ENCODE assay signal across 15 mouse cellular contexts in genomic region chr16:58389143-58389755, GRCm38 (mm10). TPM values are rescaled to one million over a fixed set of nuclear protein-coding genes. Genes with fewer than 3 reads are reported as not detected.
A peak's percentile ranks its signal among the peaks of the same experiment; 100 is the strongest.
DNase-seq lines count a peak whose midpoint lies in the region; ATAC-seq lines count a peak whose summit lies in the region.
"Had no signal": no experiment of that assay in that cellular context is flagged by ENCODE, and none has a peak within 500 bp of the region (broad histone marks: within the 10 kb centered on the region; RNA-seq: fewer than 3 reads in every experiment).

No protein-coding gene starts in this region.

- DNase-seq in embryo, embryonic 11 days: peak; percentile 44
- DNase-seq in embryo, embryonic 9.5 days (ENCODE audit: extremely low spot score): no peak
- no peak for DNase-seq in midbrain, embryonic 10.5 days (ENCODE audit: low spot score)
- peak; percentile 25 for DNase-seq in hindbrain, embryonic 10.5 days (ENCODE audit: low spot score)
- DNase-seq in midbrain, embryonic 14.5 days: peak; percentile 33
- no peak for DNase-seq in kidney, postnatal 14 days
- DNase-seq: adrenal gland, postnatal 36 days; cerebellum, adult 11 months; forebrain, postnatal 0 days; right cerebral cortex, adult 18-20 months had no signal

- 24% methylated on average over 7 of the region's 7 CpGs for WGBS in midbrain, embryonic 10.5 days
- 16% methylated on average over 7 of the region's 7 CpGs for WGBS in midbrain, embryonic 15.5 days
- 22% methylated on average over 7 of the region's 7 CpGs for WGBS in hindbrain, embryonic 10.5 days
- 8% methylated on average over 7 of the region's 7 CpGs for WGBS in midbrain, embryonic 14.5 days

- no peaks in the 10 kb centered on the region for H3K27me3 ChIP-seq in midbrain, embryonic 10.5 days (ENCODE audit: low read depth, poor library complexity, severe bottlenecking)
- no peaks in the 10 kb centered on the region for H3K27me3 ChIP-seq in midbrain, embryonic 15.5 days (replicated peaks)
- H3K27me3 ChIP-seq in hindbrain, embryonic 10.5 days (ENCODE audit: insufficient read depth, poor library complexity, severe bottlenecking): no peaks in the 10 kb centered on the region
- no peaks in the 10 kb centered on the region for H3K27me3 ChIP-seq in midbrain, embryonic 14.5 days (ENCODE audit: control insufficient read depth, insufficient read depth, low read length)
- H3K27me3 ChIP-seq: lung, embryonic 15.5 days; megakaryocyte, embryonic 14.5 days had no signal

- no peak overlapping the region for H3K4me3 ChIP-seq in midbrain, embryonic 10.5 days
- no peak overlapping the region for H3K4me3 ChIP-seq in midbrain, embryonic 15.5 days
- H3K4me3 ChIP-seq in hindbrain, embryonic 10.5 days: no peak overlapping the region
- H3K4me3 ChIP-seq in midbrain, embryonic 14.5 days (replicated peaks; ENCODE audit: low read depth, low read length): no peak overlapping the region
- H3K4me3 ChIP-seq: lung, embryonic 15.5 days; megakaryocyte, embryonic 14.5 days had no signal

- H3K27ac ChIP-seq in midbrain, embryonic 10.5 days (replicated peaks): 0 out of 2 replicates have a peak overlapping the region, but pooled peaks have one; percentile 33
- H3K27ac ChIP-seq in midbrain, embryonic 15.5 days: no peak overlapping the region
- H3K27ac ChIP-seq in hindbrain, embryonic 10.5 days: no peak overlapping the region
- no peak overlapping the region for H3K27ac ChIP-seq in midbrain, embryonic 14.5 days (replicated peaks; ENCODE audit: low read depth, low read length)
- H3K27ac ChIP-seq: lung, embryonic 15.5 days had no signal

- H3K36me3 ChIP-seq in midbrain, embryonic 10.5 days: no peaks in the 10 kb centered on the region
- H3K36me3 ChIP-seq in midbrain, embryonic 15.5 days (replicated peaks): no peaks in the 10 kb centered on the region
- no peaks in the 10 kb centered on the region for H3K36me3 ChIP-seq in hindbrain, embryonic 10.5 days
- H3K36me3 ChIP-seq in midbrain, embryonic 14.5 days (ENCODE audit: control insufficient read depth, insufficient read depth, low read length): no peaks in the 10 kb centered on the region
- H3K36me3 ChIP-seq: lung, embryonic 15.5 days had no signal

- peaks cover 9% of the 10 kb centered on the region for H3K4me1 ChIP-seq in midbrain, embryonic 10.5 days
- no peaks in the 10 kb centered on the region for H3K4me1 ChIP-seq in midbrain, embryonic 15.5 days
- H3K4me1 ChIP-seq in hindbrain, embryonic 10.5 days (replicated peaks): peaks cover 9% of the 10 kb centered on the region
- 0 out of 2 replicates have a peak, but pooled peaks cover 4% of the 10 kb centered on the region for H3K4me1 ChIP-seq in midbrain, embryonic 14.5 days (ENCODE audit: control insufficient read depth, insufficient read depth, low read length)
- H3K4me1 ChIP-seq: lung, embryonic 15.5 days; megakaryocyte, embryonic 14.5 days had no signal

- no peaks in the 10 kb centered on the region for H3K9me3 ChIP-seq in midbrain, embryonic 10.5 days (replicated peaks)
- no peaks in the 10 kb centered on the region for H3K9me3 ChIP-seq in midbrain, embryonic 15.5 days
- no peaks in the 10 kb centered on the region for H3K9me3 ChIP-seq in hindbrain, embryonic 10.5 days
- no peaks in the 10 kb centered on the region for H3K9me3 ChIP-seq in midbrain, embryonic 14.5 days (ENCODE audit: control insufficient read depth, low read length)
- H3K9me3 ChIP-seq: lung, embryonic 15.5 days; megakaryocyte, embryonic 14.5 days had no signal

- no peak overlapping the region for H3K9ac ChIP-seq in midbrain, embryonic 15.5 days
- H3K9ac ChIP-seq in midbrain, embryonic 14.5 days (replicated peaks; ENCODE audit: low read length): no peak overlapping the region
- H3K9ac ChIP-seq: forebrain, postnatal 0 days; lung, embryonic 15.5 days had no signal

- ATAC-seq in midbrain, embryonic 15.5 days (replicated peaks): no peak
- ATAC-seq in midbrain, embryonic 14.5 days (ENCODE audit: low FRiP score, low TSS enrichment): no peak
- ATAC-seq in megakaryocyte-erythroid progenitor cell, adult 5-6 weeks (replicated peaks; ENCODE audit: low FRiP score, low TSS enrichment, poor library complexity, severe bottlenecking): no peak
- ATAC-seq: forebrain, postnatal 0 days had no signal

- H3K4me2 ChIP-seq in midbrain, embryonic 15.5 days: no peak overlapping the region
- peak overlapping the region; percentile 23; the same call in 1 of the 2 replicates for H3K4me2 ChIP-seq in midbrain, embryonic 14.5 days (ENCODE audit: low read length)
- H3K4me2 ChIP-seq: liver, embryonic 11.5 days; lung, embryonic 15.5 days had no signal

RNA-seq across cellular contexts. Expression of gene Dcbld2, which starts 19.0 kb away (rescaled TPM):
- 6.5 and 7.5 TPM in 2 replicates for polyA plus RNA-seq in midbrain, embryonic 10.5 days (2016; fragmentation: Nextera tagmentation; extraction: Ambion mirVana)
- polyA plus RNA-seq in midbrain, embryonic 15.5 days (2015; fragmentation: Nextera tagmentation; extraction: Ambion mirVana): 8.3 and 8.7 TPM in 2 replicates
- 6.5 and 7.3 TPM in 2 replicates for polyA plus RNA-seq in hindbrain, embryonic 10.5 days (2016; fragmentation: Nextera tagmentation; extraction: Ambion mirVana)
- polyA plus RNA-seq in midbrain, embryonic 14.5 days (2014; fragmentation: Nextera tagmentation; extraction: Ambion mirVana): 9.3 and 11.8 TPM in 2 replicates
- total RNA-seq in megakaryocyte-erythroid progenitor cell, adult 5-6 weeks (2014; fragmentation: Nextera tagmentation): 0.49 and 9.2 TPM in 2 replicates
- total RNA-seq in megakaryocyte-erythroid progenitor cell, adult 5-6 weeks (2017): 0.27 and 2.0 TPM in 2 replicates

Comparison
In these comparisons a context has a peak if more than half of its experiments do, and no peak if none do; other contexts are left out.
1. DNase-seq: peak in embryo, embryonic 11 days (single experiment), hindbrain, embryonic 10.5 days (single experiment) and midbrain, embryonic 14.5 days (single experiment); none in embryo, embryonic 9.5 days (single experiment), midbrain, embryonic 10.5 days (single experiment) and kidney, postnatal 14 days (single experiment).